Mouse (Mus musculus): Measurements from ENCODE around the gene Maco1. TPM values are rescaled to one million over a fixed set of nuclear protein-coding genes. Genes with fewer than 3 reads are reported as not detected.

The Maco1 gene
- polyA plus RNA-seq, 1 experiment from 2014 or later = 46.1 TPM

- ATAC-seq (ENCODE audit: insufficient number of reproducible peaks, insufficient read depth, low FRiP score, low read depth) = no peak
- Histone ChIP-seq H3K4me3 (ENCODE audit: low read depth, low read length) (no peak overlapping the region), H3K27ac (ENCODE audit: low read length) (no peak overlapping the region), H3K4me1 (ENCODE audit: control insufficient read depth, insufficient read depth, low read length) (peaks cover 11% of the 10 kb centered on the region; the same call in 1 of the 2 replicates), H3K9ac (replicated peaks; ENCODE audit: low read depth, low read length) (no peak overlapping the region), H3K36me3 (ENCODE audit: control insufficient read depth, insufficient read depth, low read length) (no peaks in the 10 kb centered on the region), H3K4me2 (replicated peaks; ENCODE audit: low read depth, low read length) (no peak overlapping the region), H3K27me3 (ENCODE audit: control insufficient read depth, insufficient read depth, low read length) (no peaks in the 10 kb centered on the region), H3K9me3 (ENCODE audit: control insufficient read depth, low read depth, low read length) (no peaks in the 10 kb centered on the region)
- WGBS = 68% methylated on average over 7 of the region's 7 CpGs
These were observed 83.3 kb downstream of the Maco1 start for GRCm38 (mm10) chr4:134769891-134770290.

GRCm38 (mm10) chr4:134769081-134769811, 83.9 kb downstream of the Maco1 start:
- no peaks in the 10 kb centered on the region for H3K9me3 ChIP-seq (ENCODE audit: control insufficient read depth, low read depth, low read length)
- no peak overlapping the region for H3K4me2 ChIP-seq (replicated peaks; ENCODE audit: low read depth, low read length)
- no peaks in the 10 kb centered on the region for H3K36me3 ChIP-seq (ENCODE audit: control insufficient read depth, insufficient read depth, low read length)
- 59% methylated on average over 7 of the region's 7 CpGs for WGBS
- peaks cover 12% of the 10 kb centered on the region; the same call in 1 of the 2 replicates for H3K4me1 ChIP-seq (ENCODE audit: control insufficient read depth, insufficient read depth, low read length)
- no peaks in the 10 kb centered on the region for H3K27me3 ChIP-seq (ENCODE audit: control insufficient read depth, insufficient read depth, low read length)
- ATAC-seq (ENCODE audit: insufficient number of reproducible peaks, insufficient read depth, low FRiP score, low read depth) = no peak
- H3K4me3 ChIP-seq (ENCODE audit: low read depth, low read length) = no peak overlapping the region
- H3K9ac ChIP-seq (replicated peaks; ENCODE audit: low read depth, low read length) = no peak overlapping the region
- H3K27ac ChIP-seq (ENCODE audit: low read length) = no peak overlapping the region

GRCm38 (mm10) chr4:134768226-134768888, 84.8 kb downstream of the Maco1 start:
- Histone ChIP-seq H3K27ac (ENCODE audit: low read length) (no peak overlapping the region), H3K27me3 (ENCODE audit: control insufficient read depth, insufficient read depth, low read length) (no peaks in the 10 kb centered on the region), H3K4me1 (ENCODE audit: control insufficient read depth, insufficient read depth, low read length) (peaks cover 16% of the 10 kb centered on the region; the same call in 1 of the 2 replicates), H3K4me3 (ENCODE audit: low read depth, low read length) (peak overlapping the region; percentile 75), H3K36me3 (ENCODE audit: control insufficient read depth, insufficient read depth, low read length) (no peaks in the 10 kb centered on the region), H3K4me2 (replicated peaks; ENCODE audit: low read depth, low read length) (peak overlapping the region; percentile 94), H3K9ac (replicated peaks; ENCODE audit: low read depth, low read length) (0 out of 2 replicates have a peak overlapping the region, but pooled peaks have one; percentile 77), H3K9me3 (ENCODE audit: control insufficient read depth, low read depth, low read length) (no peaks in the 10 kb centered on the region)
- WGBS = 9% methylated on average over 21 of the region's 21 CpGs
- no peak for ATAC-seq (ENCODE audit: insufficient number of reproducible peaks, insufficient read depth, low FRiP score, low read depth)

- under 1% methylated on average over 72 of the region's 80 CpGs for WGBS
These were observed 85.5 kb downstream of the Maco1 start, which contains the start of gene Ldlrap1 for GRCm38 (mm10) chr4:134767426-134768225. Ldlrap1 (minus strand) TSS chr4:134768024.

GRCm38 (mm10) chr4:134766904-134767425, 86.2 kb downstream of the Maco1 start:
- H3K4me1 ChIP-seq (ENCODE audit: control insufficient read depth, insufficient read depth, low read length) = peaks cover 21% of the 10 kb centered on the region; the same call in 1 of the 2 replicates
- ATAC-seq (ENCODE audit: insufficient number of reproducible peaks, insufficient read depth, low FRiP score, low read depth) = 0 out of 2 replicates have a peak, but pooled peaks have one; percentile 16
- H3K27ac ChIP-seq (ENCODE audit: low read length) = peak overlapping the region; percentile 30; the same call in 1 of the 2 replicates
- H3K9ac ChIP-seq (replicated peaks; ENCODE audit: low read depth, low read length) = peak overlapping the region; percentile 77
- H3K4me3 ChIP-seq (ENCODE audit: low read depth, low read length) = peak overlapping the region; percentile 75
- peak overlapping the region; percentile 94 for H3K4me2 ChIP-seq (replicated peaks; ENCODE audit: low read depth, low read length)
- no peaks in the 10 kb centered on the region for H3K27me3 ChIP-seq (ENCODE audit: control insufficient read depth, insufficient read depth, low read length)
- WGBS = 1% methylated on average over 23 of the region's 23 CpGs
- H3K9me3 ChIP-seq (ENCODE audit: control insufficient read depth, low read depth, low read length) = no peaks in the 10 kb centered on the region
- no peaks in the 10 kb centered on the region for H3K36me3 ChIP-seq (ENCODE audit: control insufficient read depth, insufficient read depth, low read length)

More at GRCm38 (mm10) chr4:134767426-134768225, 85.5 kb downstream of the Maco1 start, which contains the start of gene Ldlrap1:
- H3K4me3 ChIP-seq (ENCODE audit: low read depth, low read length) = peak within 1 kb of the TSS; percentile 75
- peaks cover 16% of the 10 kb centered on the region; the same call in 1 of the 2 replicates for H3K4me1 ChIP-seq (ENCODE audit: control insufficient read depth, insufficient read depth, low read length)
- no peaks in the 10 kb centered on the region for H3K9me3 ChIP-seq (ENCODE audit: control insufficient read depth, low read depth, low read length)
- H3K27ac ChIP-seq (ENCODE audit: low read length) = peak within 1 kb of the TSS; percentile 30; the same call in 1 of the 2 replicates
- H3K27me3 ChIP-seq (ENCODE audit: control insufficient read depth, insufficient read depth, low read length) = no peaks in the 10 kb centered on the region
- peak; percentile 83 for ATAC-seq (ENCODE audit: insufficient number of reproducible peaks, insufficient read depth, low FRiP score, low read depth)
- peak within 1 kb of the TSS; percentile 94 for H3K4me2 ChIP-seq (replicated peaks; ENCODE audit: low read depth, low read length)
- no peaks in the 10 kb centered on the region for H3K36me3 ChIP-seq (ENCODE audit: control insufficient read depth, insufficient read depth, low read length)
- peak within 1 kb of the TSS; percentile 77 for H3K9ac ChIP-seq (replicated peaks; ENCODE audit: low read depth, low read length)

- H3K27ac ChIP-seq (ENCODE audit: low read length) = no peak overlapping the region
- H3K4me2 ChIP-seq (replicated peaks; ENCODE audit: low read depth, low read length) = peak overlapping the region; percentile 94
- no peaks in the 10 kb centered on the region for H3K27me3 ChIP-seq (ENCODE audit: control insufficient read depth, insufficient read depth, low read length)
- peaks cover 24% of the 10 kb centered on the region; the same call in 1 of the 2 replicates for H3K4me1 ChIP-seq (ENCODE audit: control insufficient read depth, insufficient read depth, low read length)
- no peak for ATAC-seq (ENCODE audit: insufficient number of reproducible peaks, insufficient read depth, low FRiP score, low read depth)
- WGBS = 76% methylated on average over 6 of the region's 6 CpGs
- no peak overlapping the region for H3K9ac ChIP-seq (replicated peaks; ENCODE audit: low read depth, low read length)
- H3K4me3 ChIP-seq (ENCODE audit: low read depth, low read length) = peak overlapping the region; percentile 75
- H3K9me3 ChIP-seq (ENCODE audit: control insufficient read depth, low read depth, low read length) = no peaks in the 10 kb centered on the region
- no peaks in the 10 kb centered on the region for H3K36me3 ChIP-seq (ENCODE audit: control insufficient read depth, insufficient read depth, low read length)
These were observed 86.9 kb downstream of the Maco1 start for GRCm38 (mm10) chr4:134766277-134766676.

GRCm38 (mm10) chr4:134764333-134764732, 88.8 kb downstream of the Maco1 start:
- H3K9ac ChIP-seq (replicated peaks; ENCODE audit: low read depth, low read length) = no peak overlapping the region
- no peaks in the 10 kb centered on the region for H3K27me3 ChIP-seq (ENCODE audit: control insufficient read depth, insufficient read depth, low read length)
- ATAC-seq (ENCODE audit: insufficient number of reproducible peaks, insufficient read depth, low FRiP score, low read depth) = no peak
- no peak overlapping the region for H3K4me2 ChIP-seq (replicated peaks; ENCODE audit: low read depth, low read length)
- H3K36me3 ChIP-seq (ENCODE audit: control insufficient read depth, insufficient read depth, low read length) = no peaks in the 10 kb centered on the region
- H3K9me3 ChIP-seq (ENCODE audit: control insufficient read depth, low read depth, low read length) = no peaks in the 10 kb centered on the region
- H3K4me1 ChIP-seq (ENCODE audit: control insufficient read depth, insufficient read depth, low read length) = peaks cover 36% of the 10 kb centered on the region
- no peak overlapping the region for H3K27ac ChIP-seq (ENCODE audit: low read length)
- 46% methylated on average over 3 of the region's 3 CpGs for WGBS
- H3K4me3 ChIP-seq (ENCODE audit: low read depth, low read length) = no peak overlapping the region

GRCm38 (mm10) chr4:134762360-134762759, 90.8 kb downstream of the Maco1 start:
- H3K36me3 ChIP-seq (ENCODE audit: control insufficient read depth, insufficient read depth, low read length) = no peaks in the 10 kb centered on the region
- peak overlapping the region; percentile 45; the same call in 1 of the 2 replicates for H3K27ac ChIP-seq (ENCODE audit: low read length)
- no peaks in the 10 kb centered on the region for H3K9me3 ChIP-seq (ENCODE audit: control insufficient read depth, low read depth, low read length)
- no peak for ATAC-seq (ENCODE audit: insufficient number of reproducible peaks, insufficient read depth, low FRiP score, low read depth)
- 81% methylated on average over 6 of the region's 6 CpGs for WGBS
- H3K4me1 ChIP-seq (ENCODE audit: control insufficient read depth, insufficient read depth, low read length) = peaks cover 36% of the 10 kb centered on the region
- no peak overlapping the region for H3K9ac ChIP-seq (replicated peaks; ENCODE audit: low read depth, low read length)
- H3K4me2 ChIP-seq (replicated peaks; ENCODE audit: low read depth, low read length) = no peak overlapping the region
- H3K27me3 ChIP-seq (ENCODE audit: control insufficient read depth, insufficient read depth, low read length) = no peaks in the 10 kb centered on the region
- H3K4me3 ChIP-seq (ENCODE audit: low read depth, low read length) = no peak overlapping the region

Data from stomach, embryonic 14.5 days (tissue).